Mouse (Mus musculus): Measurements from ENCODE around the gene Ccdc163.

DNA sequence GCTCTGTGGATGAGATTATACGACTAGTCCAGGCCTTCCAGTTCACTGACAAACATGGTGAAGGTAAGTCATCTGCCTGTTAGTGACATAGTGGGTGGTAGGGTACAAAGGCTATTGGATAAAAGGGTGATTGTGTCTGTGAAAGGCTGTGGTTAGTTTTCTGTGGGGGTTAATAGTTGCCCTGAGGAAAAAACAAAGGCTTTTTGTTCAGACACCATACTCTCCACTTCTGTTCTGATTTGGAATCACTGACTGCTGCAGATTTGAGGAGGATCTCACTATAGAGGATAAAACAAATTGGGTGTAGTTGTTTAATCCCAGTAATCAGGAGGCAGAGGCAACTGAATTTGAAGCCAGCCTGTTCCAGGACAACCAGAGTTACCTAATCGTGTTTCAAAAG lies 14.5 kb upstream of the Ccdc163 start:
- TF ChIP-seq CTCF (conservative IDR thresholded peaks at IDR 0.05 in 1 of 2, IDR thresholded peaks at IDR 0.05 in 1 of 2; ENCODE audit: low read depth in 2 of 2, low read length in 2 of 2) (no peak), CHD1 (IDR thresholded peaks at IDR 0.05; ENCODE audit: low read depth, low read length) (no peak), PAX5 (IDR thresholded peaks at IDR 0.05; ENCODE audit: low read length) (no peak), MAFK (IDR thresholded peaks at IDR 0.05; ENCODE audit: insufficient replicate concordance, low read length) (no peak), EP300 (IDR thresholded peaks at IDR 0.05; ENCODE audit: low read length) (no peak), POLR2A (IDR thresholded peaks at IDR 0.05; ENCODE audit: low read depth, low read length) (no peak), ZKSCAN1 (IDR thresholded peaks at IDR 0.05; ENCODE audit: borderline replicate concordance, low read depth, low read length) (no peak), MAZ (IDR thresholded peaks at IDR 0.05; ENCODE audit: low read depth, low read length) (no peak), RAD21 (IDR thresholded peaks at IDR 0.05; ENCODE audit: low read depth, low read length) (no peak), ZNF384 (IDR thresholded peaks at IDR 0.05; ENCODE audit: low read depth, low read length) (no peak), BHLHE40 (IDR thresholded peaks at IDR 0.05; ENCODE audit: low read depth, low read length) (no peak), USF1 (IDR thresholded peaks at IDR 0.05; ENCODE audit: low read depth, low read length) (no peak), HCFC1 (IDR thresholded peaks at IDR 0.05; ENCODE audit: low read depth, low read length) (no peak)
